Mouse (Mus musculus): ENCODE measurements around the gene 1810046K07Rik.

Gene 1810046K07Rik

GRCm38 (mm10) chr9:51335294-51336010 is 6.7 kb upstream of the 1810046K07Rik start:
- no peaks in the 10 kb centered on the region for H3K9me3 ChIP-seq (ENCODE audit: low read length)
- TF ChIP-seq CTCF (conservative IDR thresholded peaks at IDR 0.05; ENCODE audit: low read length) (peak; percentile 93), POU5F1 (IDR thresholded peaks at IDR 0.05; ENCODE audit: borderline replicate concordance, low read length) (no peak)
- no peaks in the 10 kb centered on the region for H3K36me3 ChIP-seq (ENCODE audit: insufficient read depth, low read length)
- H3K27me3 ChIP-seq (ENCODE audit: insufficient read depth, low read length) = no peaks in the 10 kb centered on the region
- H3K4me1 ChIP-seq (replicated peaks; ENCODE audit: low read depth, low read length) = no peaks in the 10 kb centered on the region
- H3K4me3 ChIP-seq (replicated peaks; ENCODE audit: low read length) = no peak overlapping the region

- Histone ChIP-seq H3K4me1 (replicated peaks; ENCODE audit: low read depth, low read length) (no peaks in the 10 kb centered on the region), H3K36me3 (ENCODE audit: insufficient read depth, low read length) (no peaks in the 10 kb centered on the region), H3K27me3 (ENCODE audit: insufficient read depth, low read length) (no peaks in the 10 kb centered on the region), H3K4me3 (replicated peaks; ENCODE audit: low read length) (no peak overlapping the region), H3K9me3 (ENCODE audit: low read length) (no peaks in the 10 kb centered on the region)
- TF ChIP-seq POU5F1 (IDR thresholded peaks at IDR 0.05; ENCODE audit: borderline replicate concordance, low read length) (no peak), CTCF (conservative IDR thresholded peaks at IDR 0.05; ENCODE audit: low read length) (no peak), NANOG (IDR thresholded peaks at IDR 0.05; ENCODE audit: borderline replicate concordance, low read length) (no peak)
Observed at GRCm38 (mm10) chr9:51331449-51332238, 2.9 kb upstream of the 1810046K07Rik start.

- H3K4me3 ChIP-seq (replicated peaks; ENCODE audit: low read length) = no peak overlapping the region
- TF ChIP-seq CTCF (conservative IDR thresholded peaks at IDR 0.05; ENCODE audit: low read length) = no peak
- no peak for TF ChIP-seq NANOG (IDR thresholded peaks at IDR 0.05; ENCODE audit: borderline replicate concordance, low read length)
- TF ChIP-seq POU5F1 (IDR thresholded peaks at IDR 0.05; ENCODE audit: borderline replicate concordance, low read length) = no peak
- no peaks in the 10 kb centered on the region for H3K4me1 ChIP-seq (replicated peaks; ENCODE audit: low read depth, low read length)
- H3K27me3 ChIP-seq (ENCODE audit: insufficient read depth, low read length) = no peaks in the 10 kb centered on the region
- H3K9me3 ChIP-seq (ENCODE audit: low read length) = no peaks in the 10 kb centered on the region
- no peaks in the 10 kb centered on the region for H3K36me3 ChIP-seq (ENCODE audit: insufficient read depth, low read length)
Observed at GRCm38 (mm10) chr9:51327555-51327903, 1.2 kb downstream of the 1810046K07Rik start.

DNA sequence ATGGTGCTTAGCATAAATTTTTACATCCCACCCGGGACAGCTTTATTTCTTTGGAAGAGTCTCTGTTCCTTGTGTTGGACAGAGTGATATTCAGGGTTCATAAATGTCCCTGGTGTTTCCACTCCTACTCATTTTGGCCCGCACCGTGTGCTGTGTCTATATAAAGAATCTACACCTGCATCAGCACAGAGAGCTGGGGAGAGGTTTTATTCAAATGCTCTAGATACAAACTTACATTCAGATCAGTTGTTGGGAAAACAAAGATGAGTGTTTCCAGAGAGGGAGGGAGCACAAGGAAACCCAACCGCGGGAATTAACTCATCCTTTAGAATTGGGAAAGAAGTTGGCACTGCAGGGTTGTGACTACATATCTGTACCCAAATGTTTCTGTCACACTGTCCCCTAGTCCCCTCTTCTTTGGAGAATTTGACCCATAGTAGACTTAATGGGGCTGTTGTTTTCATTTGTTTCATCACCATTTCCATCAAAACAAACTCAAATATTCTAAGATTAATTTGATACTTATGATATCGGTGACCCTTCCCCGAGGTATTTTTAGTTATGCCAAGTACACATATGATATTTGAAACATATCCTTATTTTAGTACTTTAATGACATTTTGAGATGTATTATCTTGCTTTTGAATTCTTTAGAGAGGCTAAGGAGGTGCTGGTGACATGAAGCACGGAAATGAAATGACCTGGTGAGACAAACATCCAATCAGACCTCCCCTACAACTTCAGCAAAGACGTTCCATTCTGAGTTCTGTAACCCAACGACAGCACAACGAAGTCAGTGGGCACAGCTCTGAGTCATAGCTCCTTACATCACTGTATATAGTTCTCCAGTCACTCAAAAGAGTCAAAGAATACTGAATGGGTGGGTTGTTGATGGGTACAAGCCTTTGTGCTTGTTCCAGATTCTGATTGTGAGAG is 1.8 kb downstream of the 1810046K07Rik start:
- H3K4me3 ChIP-seq (replicated peaks; ENCODE audit: low read length) = no peak overlapping the region
- no peaks in the 10 kb centered on the region for H3K36me3 ChIP-seq (ENCODE audit: insufficient read depth, low read length)
- no peaks in the 10 kb centered on the region for H3K27me3 ChIP-seq (ENCODE audit: insufficient read depth, low read length)
- H3K4me1 ChIP-seq (replicated peaks; ENCODE audit: low read depth, low read length) = no peaks in the 10 kb centered on the region
- TF ChIP-seq NANOG (IDR thresholded peaks at IDR 0.05; ENCODE audit: borderline replicate concordance, low read length) = no peak
- TF ChIP-seq CTCF (conservative IDR thresholded peaks at IDR 0.05; ENCODE audit: low read length) = no peak
- no peak for TF ChIP-seq POU5F1 (IDR thresholded peaks at IDR 0.05; ENCODE audit: borderline replicate concordance, low read length)
- H3K9me3 ChIP-seq (ENCODE audit: low read length) = no peaks in the 10 kb centered on the region

DNA sequence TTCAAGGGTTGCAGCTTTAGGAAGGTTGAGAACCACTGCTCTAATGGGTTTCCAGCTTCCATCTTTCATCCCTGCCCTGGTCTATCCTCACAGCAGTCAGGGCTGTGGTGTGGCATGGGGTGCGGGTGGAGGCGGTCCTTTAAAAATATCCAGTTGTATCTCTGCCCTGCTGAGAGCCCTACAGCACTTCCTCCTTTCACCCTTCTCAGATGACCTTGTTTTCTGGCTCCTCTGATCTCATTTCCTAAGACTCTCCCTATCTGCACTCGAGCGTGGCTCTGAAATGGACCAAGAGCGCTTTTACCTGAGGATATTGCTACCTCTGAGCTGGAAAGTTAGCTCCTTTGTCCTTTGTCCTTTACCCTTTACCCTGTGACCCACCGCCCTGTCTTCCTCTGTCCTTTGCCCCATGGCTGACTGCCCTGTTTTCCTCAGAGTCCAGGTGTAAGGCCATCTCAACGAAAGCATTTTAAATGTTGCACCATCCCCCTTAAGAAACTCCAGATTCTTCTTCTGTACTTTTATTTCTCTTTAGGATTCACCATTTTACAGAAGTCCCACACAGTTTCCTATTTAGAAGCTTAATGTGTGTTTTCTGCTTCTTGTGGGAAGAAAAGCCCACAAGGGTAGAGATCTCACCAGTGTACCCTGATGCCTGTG is 4.2 kb downstream of the 1810046K07Rik start:
- H3K36me3 ChIP-seq (ENCODE audit: insufficient read depth, low read length) = no peaks in the 10 kb centered on the region
- H3K27me3 ChIP-seq (ENCODE audit: insufficient read depth, low read length) = no peaks in the 10 kb centered on the region
- no peaks in the 10 kb centered on the region for H3K9me3 ChIP-seq (ENCODE audit: low read length)
- TF ChIP-seq NANOG (IDR thresholded peaks at IDR 0.05; ENCODE audit: borderline replicate concordance, low read length) (no peak), POU5F1 (IDR thresholded peaks at IDR 0.05; ENCODE audit: borderline replicate concordance, low read length) (no peak), CTCF (conservative IDR thresholded peaks at IDR 0.05; ENCODE audit: low read length) (no peak)
- H3K4me1 ChIP-seq (replicated peaks; ENCODE audit: low read depth, low read length) = no peaks in the 10 kb centered on the region
- H3K4me3 ChIP-seq (replicated peaks; ENCODE audit: low read length) = no peak overlapping the region

DNA sequence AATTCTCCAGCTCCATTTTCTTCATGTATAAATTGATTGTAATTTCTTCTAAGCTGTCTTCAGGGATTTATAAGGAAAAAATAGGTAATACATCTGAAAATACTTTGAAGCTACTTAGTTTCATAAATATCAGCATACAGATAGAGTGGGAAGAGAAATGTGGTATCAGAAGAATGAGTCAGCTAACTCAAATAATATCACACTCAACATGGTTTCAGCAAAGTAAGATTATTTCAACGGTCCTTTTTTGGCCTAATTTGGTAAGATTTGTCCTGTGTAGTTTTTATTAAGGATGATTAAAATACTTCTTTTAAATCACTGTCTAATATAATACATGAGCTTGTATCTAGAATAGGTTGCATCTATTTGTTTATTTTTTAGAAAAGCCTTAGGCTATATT is 8.6 kb downstream of the 1810046K07Rik start:
- TF ChIP-seq POU5F1 (IDR thresholded peaks at IDR 0.05; ENCODE audit: borderline replicate concordance, low read length) = no peak
- no peak for TF ChIP-seq CTCF (conservative IDR thresholded peaks at IDR 0.05; ENCODE audit: low read length)
- no peak for TF ChIP-seq NANOG (IDR thresholded peaks at IDR 0.05; ENCODE audit: borderline replicate concordance, low read length)
- Histone ChIP-seq H3K9me3 (ENCODE audit: low read length) (no peaks in the 10 kb centered on the region), H3K36me3 (ENCODE audit: insufficient read depth, low read length) (no peaks in the 10 kb centered on the region), H3K27me3 (ENCODE audit: insufficient read depth, low read length) (no peaks in the 10 kb centered on the region), H3K4me1 (replicated peaks; ENCODE audit: low read depth, low read length) (no peaks in the 10 kb centered on the region), H3K4me3 (replicated peaks; ENCODE audit: low read length) (no peak overlapping the region)

DNA sequence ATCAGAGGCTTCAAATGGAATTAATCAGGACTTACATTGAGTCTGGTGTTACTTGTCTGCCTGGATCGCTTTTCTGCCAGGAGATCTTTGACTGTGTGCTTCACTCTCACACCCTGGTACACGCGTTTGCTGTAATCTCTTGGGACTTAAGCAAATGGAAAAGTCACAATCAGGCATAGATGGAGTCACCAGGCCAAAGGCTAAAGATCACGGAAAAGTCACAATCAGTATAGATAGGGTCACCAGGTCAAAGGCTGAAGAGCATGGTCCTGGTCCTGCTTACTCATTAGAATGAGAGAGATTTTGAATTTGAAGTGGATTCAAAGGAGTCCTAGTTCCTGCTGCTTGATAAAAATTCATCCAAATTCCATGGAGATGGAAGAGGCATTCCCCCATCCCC is 10.5 kb downstream of the 1810046K07Rik start:
- no peak overlapping the region for H3K4me3 ChIP-seq (replicated peaks; ENCODE audit: low read length)
- H3K36me3 ChIP-seq (ENCODE audit: insufficient read depth, low read length) = no peaks in the 10 kb centered on the region
- no peaks in the 10 kb centered on the region for H3K4me1 ChIP-seq (replicated peaks; ENCODE audit: low read depth, low read length)
- no peaks in the 10 kb centered on the region for H3K9me3 ChIP-seq (ENCODE audit: low read length)
- H3K27me3 ChIP-seq (ENCODE audit: insufficient read depth, low read length) = no peaks in the 10 kb centered on the region; the same call in 1 of the 2 replicates
- TF ChIP-seq NANOG (IDR thresholded peaks at IDR 0.05; ENCODE audit: borderline replicate concordance, low read length) = no peak
- no peak for TF ChIP-seq CTCF (conservative IDR thresholded peaks at IDR 0.05; ENCODE audit: low read length)
- no peak for TF ChIP-seq POU5F1 (IDR thresholded peaks at IDR 0.05; ENCODE audit: borderline replicate concordance, low read length)

Measured in E14TG2a.4 (cell line).